Mouse (Mus musculus) macrophage (primary cell): ENCODE results near the gene Magi1. TPM values are rescaled to one million over a fixed set of nuclear protein-coding genes. Genes with fewer than 3 reads are reported as not detected.

Source experiments
- H3K27ac ChIP-seq: fragments of 350-480 bp; formaldehyde crosslinking; 2 replicates; pipeline ENCODE4 v1.9.0; 2021
- H3K36me3 ChIP-seq: fragments of 350-480 bp; formaldehyde crosslinking; 2 replicates; pipeline ENCODE4 v1.9.0; 2021; ENCODE audit errors: inconsistent target
- H3K4me3 ChIP-seq: fragments of 350-480 bp; formaldehyde crosslinking; 2 replicates; pipeline ENCODE4 v1.9.0; 2021; ENCODE audit errors: inconsistent target
- H3K79me2 ChIP-seq: fragments of 350-480 bp; formaldehyde crosslinking; 2 replicates; pipeline ENCODE4 v1.9.0; 2021; ENCODE audit errors: inconsistent target
- WGBS: methylation state at CpG from one replicate; pipeline ENCODE4 v1.1.7; 2026; ENCODE audit warnings: inconsistent platforms; ENCODE audit not compliant: missing documents; 5-methylcytosine and 5-hydroxymethylcytosine counted together
- polyA plus RNA-seq: library from polyadenylated mRNA; stranded (reverse); fragments of 250-400 nt; gene quantifications from 3 replicates; pipeline ENCODE4 v1.2.4, GENCODE M21; 2018; ENCODE audit warnings: inconsistent platforms

Magi1 gene
- polyA plus RNA-seq, 1 experiment from 2014 or later: 0.14 TPM

DNA sequence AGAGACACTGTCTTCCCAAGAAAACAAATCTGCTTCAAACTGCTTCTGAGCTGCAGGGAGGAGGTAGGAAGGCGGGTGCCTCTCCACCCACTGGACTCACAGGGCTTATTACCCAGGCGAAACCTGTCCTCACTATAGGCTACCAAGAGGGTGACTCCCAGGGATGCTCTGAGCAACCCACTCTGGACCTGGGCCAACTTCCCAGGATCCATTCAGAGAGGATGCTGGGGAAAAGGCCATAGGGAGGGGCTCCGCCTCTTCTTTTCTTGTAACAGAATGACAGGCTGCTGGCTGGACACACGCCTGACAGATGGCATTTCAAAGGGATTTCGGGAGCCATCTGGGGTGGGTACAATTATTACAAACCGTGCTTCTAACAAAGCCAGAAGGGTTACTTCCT lies 463.8 kb downstream of the Magi1 start:
- Histone ChIP-seq H3K4me3 (no peak overlapping the region), H3K36me3 (no peaks in the 10 kb centered on the region), H3K79me2 (no peaks in the 10 kb centered on the region), H3K27ac (no peak overlapping the region)
- WGBS: 78% methylated on average over 6 of the region's 6 CpGs

DNA sequence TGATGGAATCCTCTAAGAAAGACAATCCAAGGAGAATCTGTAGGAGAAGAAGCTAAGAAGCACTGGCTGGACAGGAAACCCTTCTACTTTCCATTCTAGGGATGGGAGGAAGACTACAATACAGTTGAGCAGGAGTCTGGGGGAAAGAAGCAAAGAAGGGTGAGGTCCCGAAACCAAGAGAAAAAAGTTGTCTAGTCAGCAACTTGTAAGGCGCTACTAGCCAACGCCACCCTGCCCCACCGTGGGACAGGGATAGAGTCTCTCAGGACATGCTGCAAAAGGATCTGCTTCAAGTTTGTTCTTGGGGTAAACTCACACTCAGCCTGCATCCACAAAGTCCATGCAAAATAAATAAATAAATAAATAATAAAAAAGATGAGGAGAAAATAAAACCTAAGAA lies 464.4 kb downstream of the Magi1 start:
- no peak overlapping the region for H3K4me3 ChIP-seq
- no peaks in the 10 kb centered on the region for H3K36me3 ChIP-seq
- WGBS: 91% methylated on average over 4 of the region's 4 CpGs
- no peak overlapping the region for H3K27ac ChIP-seq
- H3K79me2 ChIP-seq: no peaks in the 10 kb centered on the region

- Histone ChIP-seq H3K4me3 (no peak overlapping the region), H3K36me3 (no peaks in the 10 kb centered on the region), H3K79me2 (no peaks in the 10 kb centered on the region), H3K27ac (no peak overlapping the region)
- WGBS: 100% methylated on average over 4 of the region's 4 CpGs
Observed at GRCm38 (mm10) chr6:93818494-93818893, 465.2 kb downstream of the Magi1 start.

- WGBS: 87% methylated on average over 5 of the region's 5 CpGs
- H3K79me2 ChIP-seq: no peaks in the 10 kb centered on the region
- H3K36me3 ChIP-seq: no peaks in the 10 kb centered on the region
- H3K4me3 ChIP-seq: no peak overlapping the region
- no peak overlapping the region for H3K27ac ChIP-seq
Observed at GRCm38 (mm10) chr6:93805407-93805936, 478.2 kb downstream of the Magi1 start.

GRCm38 (mm10) chr6:93802390-93802789 lies 481.3 kb downstream of the Magi1 start:
- H3K4me3 ChIP-seq: no peak overlapping the region
- H3K27ac ChIP-seq: no peak overlapping the region
- no peaks in the 10 kb centered on the region for H3K79me2 ChIP-seq
- WGBS: 87% methylated on average over 4 of the region's 4 CpGs
- no peaks in the 10 kb centered on the region for H3K36me3 ChIP-seq

- H3K36me3 ChIP-seq: no peaks in the 10 kb centered on the region
Observed at GRCm38 (mm10) chr6:93800465-93800864, 483.3 kb downstream of the Magi1 start.

GRCm38 (mm10) chr6:93792309-93793215 lies 491.2 kb downstream of the Magi1 start:
- WGBS: 84% methylated on average over 10 of the region's 10 CpGs
- no peak overlapping the region for H3K27ac ChIP-seq
- H3K36me3 ChIP-seq: no peaks in the 10 kb centered on the region
- H3K4me3 ChIP-seq: no peak overlapping the region
- no peaks in the 10 kb centered on the region for H3K79me2 ChIP-seq

More at GRCm38 (mm10) chr6:93800465-93800864, 483.3 kb downstream of the Magi1 start:
- H3K27ac ChIP-seq: no peak overlapping the region
- no peak overlapping the region for H3K4me3 ChIP-seq
- no peaks in the 10 kb centered on the region for H3K79me2 ChIP-seq
- WGBS: 67% methylated on average over 4 of the region's 4 CpGs

GRCm38 (mm10) chr6:93789721-93790120 lies 494.0 kb downstream of the Magi1 start:
- no peaks in the 10 kb centered on the region for H3K36me3 ChIP-seq
- H3K79me2 ChIP-seq: no peaks in the 10 kb centered on the region
- H3K4me3 ChIP-seq: no peak overlapping the region
- H3K27ac ChIP-seq: no peak overlapping the region

GRCm38 (mm10) chr6:93787042-93787441 lies 496.7 kb downstream of the Magi1 start:
- 81% methylated on average over 3 of the region's 3 CpGs for WGBS
- Histone ChIP-seq H3K4me3 (no peak overlapping the region), H3K36me3 (no peaks in the 10 kb centered on the region), H3K27ac (no peak overlapping the region), H3K79me2 (no peaks in the 10 kb centered on the region)

DNA sequence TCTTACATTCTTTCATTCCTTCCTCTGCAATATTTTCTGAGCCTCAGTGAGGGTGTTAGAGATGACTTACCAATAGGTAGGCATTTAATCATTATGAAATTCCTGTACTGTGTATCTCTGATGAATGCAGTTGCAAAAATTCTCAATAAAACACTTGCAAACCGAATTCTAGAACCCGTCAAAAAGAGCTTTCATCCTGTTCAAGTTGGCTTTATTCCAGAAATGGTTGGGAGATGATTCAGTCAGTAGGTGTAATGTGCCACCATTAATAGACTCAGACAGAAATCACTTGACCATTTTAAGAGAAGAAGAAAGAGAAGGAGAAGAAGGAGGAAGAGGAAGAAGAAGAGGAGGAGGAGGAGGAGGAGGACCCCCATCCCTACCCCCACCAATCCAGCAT lies 497.5 kb downstream of the Magi1 start:
- H3K4me3 ChIP-seq: no peak overlapping the region
- H3K27ac ChIP-seq: no peak overlapping the region
- H3K79me2 ChIP-seq: no peaks in the 10 kb centered on the region
- no peaks in the 10 kb centered on the region for H3K36me3 ChIP-seq
- 69% methylated on average over 2 of the region's 2 CpGs for WGBS

- 19% methylated on average over 4 of the region's 4 CpGs for WGBS
- H3K36me3 ChIP-seq: no peaks in the 10 kb centered on the region
- H3K79me2 ChIP-seq: no peaks in the 10 kb centered on the region
- no peak overlapping the region for H3K27ac ChIP-seq
- H3K4me3 ChIP-seq: no peak overlapping the region
Observed at GRCm38 (mm10) chr6:93771081-93771480, 512.6 kb downstream of the Magi1 start.

DNA sequence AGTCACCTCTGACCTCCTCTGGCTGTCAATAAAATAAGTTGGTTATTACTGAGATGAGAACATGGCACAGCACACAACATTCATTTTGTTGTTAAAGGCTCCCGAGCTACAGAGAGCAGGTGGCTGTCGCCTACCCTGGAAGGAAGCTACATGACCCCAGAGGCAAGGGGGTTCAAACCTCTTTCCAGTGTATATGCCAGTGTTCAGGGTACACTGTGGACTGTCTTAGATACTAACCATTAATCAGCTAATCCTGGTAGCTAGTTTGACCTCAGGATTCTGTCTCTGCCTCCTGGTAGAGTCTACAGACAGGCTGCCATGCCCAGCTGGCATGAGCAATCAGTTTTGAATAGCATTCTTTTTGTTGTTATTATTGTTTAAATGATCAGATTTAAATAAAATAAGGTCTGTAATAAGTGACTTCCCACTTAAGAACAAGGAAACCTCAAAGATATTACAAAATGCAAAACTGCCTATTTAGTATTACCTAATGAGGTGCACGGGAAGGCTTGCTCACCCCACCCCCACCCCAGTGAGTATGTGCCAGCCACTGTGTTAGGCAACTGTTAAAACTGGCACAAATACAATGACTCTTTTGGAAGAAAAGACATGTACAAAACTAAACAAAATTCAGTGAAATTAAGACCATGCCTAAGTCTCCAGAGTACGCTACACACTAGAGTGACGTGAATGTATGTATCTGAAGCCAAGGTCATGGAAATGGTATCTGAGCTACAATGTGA lies 513.3 kb downstream of the Magi1 start:
- Histone ChIP-seq H3K27ac (no peak overlapping the region), H3K4me3 (no peak overlapping the region), H3K79me2 (no peaks in the 10 kb centered on the region), H3K36me3 (no peaks in the 10 kb centered on the region)
- 71% methylated on average over 5 of the region's 5 CpGs for WGBS

GRCm38 (mm10) chr6:93758114-93758513 lies 525.6 kb downstream of the Magi1 start:
- Histone ChIP-seq H3K4me3 (no peak overlapping the region), H3K27ac (no peak overlapping the region), H3K79me2 (no peaks in the 10 kb centered on the region), H3K36me3 (no peaks in the 10 kb centered on the region)
- 66% methylated on average over 3 of the region's 3 CpGs for WGBS

GRCm38 (mm10) chr6:93757353-93758087 lies 526.2 kb downstream of the Magi1 start:
- H3K4me3 ChIP-seq: no peak overlapping the region
- no peaks in the 10 kb centered on the region for H3K36me3 ChIP-seq
- H3K79me2 ChIP-seq: no peaks in the 10 kb centered on the region
- WGBS: 20% methylated on average over 11 of the region's 11 CpGs
- H3K27ac ChIP-seq: no peak overlapping the region
